Mouse (Mus musculus) urinary bladder, adult 2 months (tissue): ENCODE data around the gene Rnf141. TPM values are rescaled to one million over a fixed set of nuclear protein-coding genes. Genes with fewer than 3 reads are reported as not detected.

Experiments
- DNase-seq: peaks from one replicate; pipeline ENCODE4 v3.0.0; 2022; ENCODE audit warnings: low spot score
- polyA plus RNA-seq: library from polyadenylated mRNA; depleted of rRNA; stranded (reverse); fragments of >200 nt; gene quantifications from 2 replicates; pipeline ENCODE4 v1.2.3, GENCODE M21; 2012; rRNA removed

Rnf141 gene
- polyA plus RNA-seq, result 32.1 and 34.0 TPM in 2 replicates

DNA sequence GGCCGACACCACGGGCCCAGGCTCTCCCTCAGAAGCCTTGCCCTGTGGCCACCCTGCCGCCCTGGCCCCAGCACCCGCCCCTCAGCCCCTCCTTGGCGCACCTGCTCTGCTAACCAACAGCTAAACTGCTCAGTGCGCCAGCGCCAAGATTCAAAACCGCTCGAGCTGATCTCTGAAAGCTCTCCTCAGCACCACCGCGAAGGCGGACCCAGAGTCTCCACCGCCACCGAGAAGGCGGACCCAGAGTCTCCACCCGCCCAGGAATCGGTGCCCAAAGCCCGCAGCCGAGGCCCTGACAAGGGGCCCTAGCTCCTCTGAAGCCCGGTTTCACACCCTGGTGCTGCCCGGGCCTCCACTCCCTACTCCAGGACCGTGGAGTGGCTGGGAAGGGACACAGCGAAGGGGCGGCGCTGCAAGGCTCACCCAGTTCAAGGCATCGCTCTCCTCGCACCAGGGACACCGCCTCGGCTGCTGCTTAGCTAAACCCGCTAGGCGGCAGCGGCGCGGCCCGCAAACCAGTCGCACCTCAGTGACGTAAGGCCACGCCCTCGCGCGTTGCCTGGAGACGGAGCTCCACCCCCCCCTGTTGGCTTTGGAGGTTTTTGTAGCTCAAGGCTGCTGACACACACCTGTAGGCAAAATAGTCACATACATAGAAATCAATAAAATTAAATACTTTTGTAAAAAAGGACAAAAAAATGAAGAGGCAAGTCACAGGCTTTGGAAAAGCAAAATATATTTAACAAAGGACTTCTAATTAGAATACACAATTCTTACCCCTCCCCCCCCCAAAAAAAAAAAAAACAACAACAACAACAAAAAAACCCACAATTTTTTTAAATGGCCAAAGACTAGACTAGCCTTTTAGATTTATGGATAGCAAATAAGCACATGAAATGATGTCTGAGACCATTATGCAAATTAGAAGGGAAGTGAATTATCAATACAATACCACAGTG, at the start of gene Rnf141:
TSS of gene Rnf141 (minus strand) at position 542 of the 959 bp plus-strand sequence.
- DNase-seq, result peak; percentile 84

DNA sequence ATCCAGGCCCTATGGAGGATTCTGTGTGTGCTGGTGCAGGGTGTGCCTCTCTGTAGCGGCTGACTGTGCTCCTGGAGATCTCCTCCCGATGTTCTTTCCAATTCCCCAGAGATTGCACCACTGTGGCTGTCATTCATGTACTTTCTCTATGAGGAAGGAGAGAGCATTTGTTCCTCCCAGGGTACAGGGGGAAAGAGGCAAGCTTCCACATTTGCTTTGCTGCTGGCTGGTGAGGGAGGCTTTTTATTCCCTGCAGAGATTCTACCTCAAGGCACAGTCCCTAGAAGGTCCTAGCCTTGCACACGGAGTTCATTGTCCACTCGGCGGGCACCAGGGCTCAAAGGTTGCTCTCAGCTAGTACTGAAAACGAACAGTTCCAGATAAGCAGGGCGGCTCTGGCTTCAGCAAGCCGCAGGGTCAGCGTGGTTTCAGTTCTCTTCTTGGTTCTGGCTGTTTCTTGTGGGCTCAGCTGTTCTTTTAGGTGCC, 47.3 kb upstream of the Rnf141 start:
- no peak for DNase-seq

DNA sequence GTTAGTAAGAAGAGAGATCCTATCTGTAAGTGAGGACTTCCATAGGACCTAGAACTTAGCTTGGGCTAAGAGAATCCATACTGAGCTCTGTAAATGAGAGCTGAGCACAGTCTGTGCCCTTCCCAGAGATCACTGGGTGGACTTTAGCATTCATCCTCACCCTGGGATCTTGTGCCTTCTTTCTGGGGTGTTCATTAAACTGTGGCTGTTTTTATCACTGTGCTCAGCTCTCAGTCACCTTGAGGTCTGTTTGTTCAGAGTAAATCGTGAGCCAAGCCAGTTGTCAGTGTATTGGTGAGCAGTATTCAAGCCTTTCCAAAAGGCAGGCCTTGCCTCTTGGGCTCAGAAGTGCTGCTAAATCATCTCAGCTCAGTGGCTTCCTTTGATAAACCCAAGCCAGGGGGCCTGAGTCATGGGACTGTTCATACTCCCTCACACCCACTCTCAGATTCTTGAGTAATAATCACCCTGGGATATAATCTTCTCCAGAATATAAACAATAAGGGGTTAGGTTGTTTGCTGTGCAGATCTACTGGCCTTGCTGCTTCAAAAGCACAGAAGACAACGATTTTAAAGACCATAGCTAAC, 37.6 kb upstream of the Rnf141 start:
- no peak for DNase-seq

DNA sequence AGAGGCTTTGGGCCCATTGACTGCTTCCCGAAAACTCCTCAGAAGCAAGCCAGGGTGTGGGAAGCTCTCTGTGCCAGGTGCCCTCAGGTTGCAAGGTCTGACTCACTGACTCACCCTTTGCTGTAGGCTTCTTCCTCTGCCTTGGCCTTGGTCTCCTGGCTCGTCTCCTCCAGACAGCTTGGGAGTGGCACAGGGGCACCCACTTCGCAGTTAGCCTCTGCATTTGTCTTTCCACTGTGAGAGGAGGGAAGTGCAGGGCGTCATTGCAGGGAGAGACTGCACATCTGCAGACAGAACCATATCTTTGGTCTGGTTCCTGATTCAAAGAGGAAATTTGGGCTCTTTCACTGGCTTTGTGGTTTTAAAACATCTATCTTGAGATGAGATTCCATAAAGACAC, 33.8 kb upstream of the Rnf141 start:
- DNase-seq, result no peak

DNA sequence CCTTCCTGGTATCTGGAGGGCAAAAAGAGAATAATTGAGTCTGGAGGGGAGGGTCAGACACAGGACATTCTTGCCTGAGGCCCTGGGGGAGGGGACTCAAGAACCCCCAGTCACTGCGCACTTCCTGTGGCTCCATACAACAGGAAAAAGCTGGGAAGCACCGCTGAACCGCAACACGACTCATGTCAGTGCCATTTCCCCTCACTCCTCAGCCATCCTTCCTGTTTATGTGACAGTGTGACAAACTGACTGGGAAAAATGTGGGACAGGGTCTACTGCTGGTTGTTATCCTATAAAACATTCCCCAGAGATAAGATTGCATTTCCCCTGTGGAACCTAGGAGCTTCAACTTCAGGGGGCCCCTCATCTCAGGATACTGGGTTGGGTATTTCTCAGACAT, 32.7 kb upstream of the Rnf141 start:
- no peak for DNase-seq

DNA sequence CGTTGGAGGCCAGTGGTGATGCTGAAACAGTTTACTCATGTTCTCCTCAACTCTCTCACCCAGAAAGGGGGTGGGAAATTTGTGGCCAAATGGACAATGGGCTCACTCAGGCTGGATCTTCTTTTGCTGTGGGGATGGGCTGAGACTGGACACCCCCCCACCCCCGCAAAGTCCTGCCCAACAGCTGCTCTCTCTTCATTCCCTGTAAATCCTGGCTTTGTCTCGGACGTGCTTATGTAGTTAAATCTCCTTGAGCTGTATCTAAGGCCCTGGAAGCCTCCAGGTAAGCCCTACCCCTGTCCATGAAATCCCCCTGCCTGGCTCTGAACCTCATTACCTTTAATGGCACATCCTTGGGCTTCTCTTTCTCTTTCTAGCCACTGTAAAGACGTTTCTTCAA, 24.6 kb upstream of the Rnf141 start:
- DNase-seq, result no peak

DNA sequence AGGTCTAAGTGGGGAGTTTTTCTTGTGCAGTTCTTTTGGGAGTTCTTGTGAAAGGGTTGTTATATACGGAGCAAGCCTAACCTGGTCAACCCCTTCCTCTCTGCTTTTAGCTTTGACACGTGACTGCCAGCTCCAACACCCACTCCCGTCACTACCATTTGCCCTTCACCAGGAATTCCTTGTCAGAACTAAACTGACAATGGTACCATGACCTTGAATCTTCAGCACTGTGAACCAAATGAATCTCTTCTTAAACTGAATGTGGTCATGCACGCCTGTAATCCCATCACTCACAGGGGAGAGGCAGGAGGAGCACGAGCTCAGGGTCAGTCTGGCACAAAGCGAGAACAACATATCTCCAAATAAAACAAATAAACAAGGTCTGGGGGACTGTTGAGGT, 22.9 kb upstream of the Rnf141 start:
- no peak for DNase-seq

DNA sequence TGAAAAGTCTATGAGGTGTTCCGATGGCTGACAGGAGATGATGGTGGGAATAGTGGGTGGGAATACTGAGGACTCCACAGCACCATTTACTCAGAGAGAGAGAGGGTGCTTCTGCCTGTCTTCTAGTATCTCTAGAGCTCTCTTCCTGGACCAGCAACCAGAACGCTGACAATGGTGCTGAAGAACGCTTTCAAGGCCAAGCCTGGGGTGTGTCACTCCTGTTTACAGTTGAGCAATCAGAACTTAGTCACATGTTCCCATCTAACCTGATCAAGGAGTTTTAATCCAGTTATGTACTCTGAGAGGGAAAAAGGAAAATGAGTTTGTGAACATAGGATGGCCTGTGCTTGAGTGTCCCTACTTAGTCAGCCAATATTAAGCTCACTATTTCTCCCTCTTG, 21.8 kb upstream of the Rnf141 start:
- DNase-seq, result no peak

DNA sequence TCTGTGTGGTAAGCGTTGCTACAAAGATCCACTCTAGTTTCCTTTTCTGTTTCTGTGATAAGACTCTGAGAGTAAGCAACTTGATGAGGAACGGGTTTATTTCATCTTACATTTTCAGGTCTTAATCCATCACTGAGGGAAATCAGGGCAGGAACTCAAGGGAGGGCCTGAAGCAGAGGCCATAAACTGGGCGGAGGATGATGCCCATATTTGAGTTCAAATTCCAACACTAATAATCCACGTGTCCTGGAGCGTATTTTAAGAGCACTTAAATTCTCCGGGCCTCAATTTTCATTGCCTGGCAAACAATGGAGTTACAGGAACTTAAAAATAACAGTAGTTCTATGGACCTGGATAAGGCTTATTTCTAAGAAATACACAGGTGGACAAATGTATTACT, 21.3 kb upstream of the Rnf141 start:
- no peak for DNase-seq

DNA sequence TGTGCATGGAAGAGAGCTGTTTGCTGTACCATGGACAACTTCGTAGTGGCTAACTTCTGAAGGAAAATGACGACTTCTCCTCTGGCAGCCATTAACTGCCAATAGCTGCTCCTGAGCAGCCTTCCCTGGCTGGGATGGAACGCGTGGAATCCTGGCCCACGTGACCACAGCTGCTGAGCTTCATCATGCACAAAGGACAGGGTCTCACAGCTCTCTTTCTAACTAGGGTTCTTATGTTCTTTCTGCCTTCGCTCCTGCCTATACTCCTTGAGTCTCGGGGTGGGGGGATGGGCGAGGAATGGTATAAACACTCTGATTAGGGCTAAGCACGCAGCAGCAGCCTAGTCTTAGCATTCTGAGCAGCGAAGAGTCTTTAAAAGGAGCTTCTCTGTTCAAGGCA, 20.8 kb upstream of the Rnf141 start:
- DNase-seq, result no peak

DNA sequence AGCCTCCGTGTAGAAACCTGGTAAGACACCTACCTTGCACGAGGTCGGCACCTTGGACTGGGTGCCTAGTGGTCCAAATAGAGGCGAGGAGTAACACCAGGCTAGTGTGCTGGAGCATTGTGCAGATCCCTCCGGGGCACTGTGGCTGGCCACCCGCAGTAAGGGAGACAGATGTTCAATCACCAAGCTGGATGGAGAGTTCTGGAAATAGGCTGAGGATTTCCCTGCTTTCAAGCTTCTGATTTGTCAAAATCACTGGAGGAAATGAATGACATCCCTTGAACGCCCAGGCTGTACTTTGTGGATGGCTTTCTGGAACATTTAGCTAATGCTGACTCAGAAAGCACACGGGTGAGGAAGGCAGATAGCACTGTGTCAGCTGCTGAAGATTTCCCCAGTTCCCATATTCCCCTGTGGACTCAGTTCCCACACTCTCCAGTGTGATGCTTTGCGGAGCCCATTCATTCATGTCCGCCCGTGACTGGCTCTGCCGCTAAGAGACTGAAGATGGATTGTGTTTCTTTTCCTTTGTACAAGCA, 18.6 kb upstream of the Rnf141 start, which contains the start of gene Lyve1:
TSS of gene Lyve1 (minus strand) at position 489 of the 539 bp plus-strand sequence.
- DNase-seq, result no peak

DNA sequence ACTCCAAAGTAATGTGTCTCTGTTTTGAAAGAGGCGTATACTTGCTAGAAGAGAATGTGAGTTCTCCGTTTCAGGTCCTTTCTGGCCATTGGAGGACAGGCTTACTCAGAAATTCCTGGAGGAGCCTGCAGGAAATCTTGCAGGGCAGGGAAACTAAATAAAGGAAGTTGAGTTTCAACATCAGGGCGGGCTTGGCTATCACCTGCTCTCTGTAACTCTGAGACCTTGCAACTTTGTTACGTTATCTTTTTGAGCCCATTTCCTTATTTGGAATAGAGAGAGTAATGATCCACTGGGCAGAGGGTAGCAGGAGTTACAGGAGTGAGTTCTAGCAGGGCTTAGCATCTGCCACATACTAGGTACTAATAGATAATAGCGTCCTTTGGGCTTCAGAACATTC, 15.9 kb upstream of the Rnf141 start:
- no peak for DNase-seq

DNA sequence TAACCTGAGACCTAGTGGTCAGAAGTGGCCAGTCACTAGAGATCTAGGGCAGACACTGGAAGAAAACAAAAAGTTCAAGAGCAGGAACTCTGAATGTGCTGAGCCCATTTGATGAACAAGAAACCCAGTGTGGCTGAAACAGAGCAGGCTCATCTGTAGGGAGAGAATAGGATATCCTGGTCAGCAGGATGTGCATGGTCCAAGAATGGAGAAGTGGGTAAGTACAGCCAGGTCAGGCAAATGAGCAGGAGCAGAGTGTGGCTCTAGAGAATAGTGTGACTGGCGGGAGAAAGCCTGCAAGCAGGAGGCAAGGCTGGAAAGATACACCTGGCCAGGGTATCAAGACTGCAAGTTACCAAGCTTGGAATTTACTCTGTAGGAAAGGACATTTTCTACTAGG, 11.3 kb upstream of the Rnf141 start:
- no peak for DNase-seq

DNA sequence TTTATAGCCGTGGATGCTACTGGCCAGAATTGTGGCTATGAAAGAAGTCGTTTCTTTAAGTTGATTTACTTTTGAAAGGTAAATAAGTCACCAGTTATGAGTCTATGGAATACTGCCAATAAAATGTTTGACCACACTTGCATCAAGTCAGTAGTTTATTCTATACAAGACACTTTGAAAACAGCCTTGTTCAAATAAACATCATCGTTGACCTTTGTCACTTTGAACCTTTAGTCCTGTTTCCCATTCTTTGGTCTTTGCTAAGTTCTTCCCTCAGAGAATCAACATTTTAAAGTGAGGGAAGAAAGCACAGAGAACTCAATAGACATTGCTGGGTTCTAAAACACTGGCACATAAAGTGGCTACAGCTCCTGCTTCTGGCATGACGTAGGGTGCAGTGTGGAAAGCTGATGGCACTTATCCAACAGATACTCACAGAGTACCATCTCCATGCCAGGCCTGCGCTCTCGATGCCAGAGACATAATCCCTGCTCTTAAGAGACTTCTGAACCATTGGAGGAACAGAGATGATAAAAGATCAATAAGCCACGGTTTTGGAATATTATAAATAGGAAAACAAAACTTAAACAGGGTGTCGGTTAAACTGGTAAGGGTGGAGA, 10.8 kb upstream of the Rnf141 start:
- no peak for DNase-seq

DNA sequence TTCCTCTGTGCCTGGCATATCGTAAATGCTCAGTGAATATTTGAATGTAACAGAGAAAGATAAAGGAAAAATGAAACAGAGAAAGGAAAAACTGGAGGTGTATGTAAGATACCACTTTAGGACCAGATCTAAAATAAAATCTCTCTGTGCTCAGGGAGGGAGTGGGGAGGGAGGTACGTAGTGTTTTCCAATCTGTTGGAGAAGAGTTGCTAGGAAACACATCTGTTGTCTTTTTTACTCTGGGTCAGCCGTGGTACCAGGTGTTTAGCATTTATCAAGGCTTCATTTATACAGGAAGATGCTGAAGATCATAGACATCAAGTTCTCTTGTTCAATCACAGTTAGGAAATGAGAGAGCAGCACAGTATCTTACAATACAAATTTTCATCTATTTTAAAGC, 10.3 kb upstream of the Rnf141 start:
- no peak for DNase-seq

DNA sequence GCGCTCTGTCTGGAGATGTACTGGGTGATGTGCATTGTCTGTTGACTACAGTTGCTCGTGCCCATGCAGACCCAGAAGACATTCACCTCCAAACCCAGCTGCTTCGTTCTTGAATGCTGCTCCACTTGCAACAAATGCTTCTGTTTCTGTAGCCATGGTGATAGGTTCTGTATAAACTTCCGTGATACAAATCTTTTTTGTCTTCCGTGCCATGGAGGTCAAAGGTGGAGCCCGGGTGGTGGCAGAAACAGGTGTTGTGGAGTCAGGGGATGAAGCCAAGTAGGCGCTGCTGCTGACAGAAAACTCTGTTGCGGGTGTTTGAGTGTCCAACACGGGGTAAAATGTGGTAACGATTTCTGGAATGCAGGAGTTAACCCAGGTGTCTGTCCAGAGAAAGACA, 9.4 kb upstream of the Rnf141 start:
- DNase-seq, result no peak

DNA sequence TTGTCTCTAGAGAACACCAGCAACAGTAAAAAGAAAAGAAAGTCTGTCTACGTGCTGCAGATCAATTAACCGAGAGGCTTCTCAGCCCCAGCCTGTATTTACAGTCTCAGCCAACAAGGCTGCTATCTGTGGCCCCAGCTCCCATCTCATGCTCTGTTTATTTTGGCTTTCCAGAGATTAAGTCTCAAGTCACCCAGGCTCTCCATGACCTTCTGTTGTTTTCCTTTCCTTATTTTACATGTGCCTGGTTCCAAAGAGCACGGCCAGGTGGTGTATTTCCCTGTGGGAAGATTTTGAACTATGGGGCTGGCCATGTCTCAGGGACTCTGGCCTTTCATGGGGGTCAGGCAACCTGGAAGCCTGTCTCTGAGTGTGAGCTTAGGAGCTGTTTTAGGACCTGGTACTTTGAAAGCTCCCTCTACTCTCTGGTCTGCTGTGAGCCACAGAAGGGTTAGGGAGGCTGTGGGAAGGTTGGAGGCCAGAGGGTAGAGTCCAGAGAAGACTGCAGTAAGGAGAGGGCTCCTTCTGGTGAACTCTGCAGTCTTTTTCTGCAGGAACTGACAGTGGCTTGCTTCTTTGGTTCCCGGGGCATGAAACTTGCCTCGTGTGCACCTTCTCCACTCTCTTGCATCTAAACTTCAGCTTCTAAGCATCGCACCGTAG, 7.4 kb upstream of the Rnf141 start:
- DNase-seq, result no peak

DNA sequence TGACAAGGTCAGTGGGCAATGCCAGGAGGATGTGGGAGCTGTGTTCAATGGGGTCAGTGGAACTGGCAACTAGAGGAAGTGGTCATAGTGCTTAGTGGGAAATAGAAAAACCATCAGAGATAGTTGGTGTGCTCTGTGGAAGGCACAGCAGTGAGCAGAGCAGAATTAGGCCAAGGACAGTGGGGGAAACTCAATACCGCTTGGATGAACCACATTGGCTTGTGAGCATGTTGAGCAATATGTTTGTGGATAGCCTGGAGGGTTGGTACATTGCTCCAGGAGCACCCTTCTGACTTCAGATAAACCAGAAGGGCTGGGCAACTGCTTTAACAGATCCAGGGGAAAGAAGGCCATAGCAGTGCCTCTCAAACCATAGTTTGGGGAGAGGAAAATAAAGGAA, 4.1 kb upstream of the Rnf141 start:
- no peak for DNase-seq

DNA sequence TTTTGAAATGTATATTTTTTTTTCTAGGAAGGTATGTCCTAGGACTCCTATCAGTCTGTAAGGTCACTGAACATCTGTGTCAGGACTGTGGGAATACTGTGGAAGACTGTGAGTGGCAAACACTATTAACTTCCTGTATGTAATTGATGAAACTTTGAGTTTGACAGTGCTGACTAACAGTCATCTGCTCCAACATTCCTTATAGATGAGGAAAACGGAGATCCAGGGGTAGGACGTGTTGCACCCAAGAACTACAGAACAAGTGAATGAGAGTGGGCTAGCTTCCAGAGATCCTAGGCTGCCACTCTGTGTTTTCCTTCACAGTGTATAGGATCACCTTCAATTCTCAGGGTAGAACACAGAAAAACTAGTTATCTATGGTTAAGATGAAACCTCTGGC, 3.1 kb upstream of the Rnf141 start:
- no peak for DNase-seq

DNA sequence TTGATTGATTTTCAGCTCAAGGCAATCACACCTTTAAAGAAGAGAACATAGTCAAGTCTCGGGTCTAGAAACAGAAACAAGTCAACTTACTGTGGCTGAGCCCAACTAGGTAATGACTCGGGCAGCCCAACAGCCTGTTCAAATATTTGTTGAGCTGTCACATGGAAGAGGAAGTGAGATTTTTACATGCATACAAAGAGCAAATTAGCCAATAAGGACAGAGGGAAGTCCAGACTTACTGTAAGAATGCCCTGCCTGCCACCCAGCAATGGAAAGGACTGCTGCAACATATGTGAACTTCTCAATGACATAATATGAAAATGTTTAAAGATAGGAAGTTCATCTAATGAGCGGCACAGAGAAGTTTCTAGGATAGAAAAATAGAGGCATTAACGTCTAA, 3.9 kb downstream of the Rnf141 start:
- no peak for DNase-seq

DNA sequence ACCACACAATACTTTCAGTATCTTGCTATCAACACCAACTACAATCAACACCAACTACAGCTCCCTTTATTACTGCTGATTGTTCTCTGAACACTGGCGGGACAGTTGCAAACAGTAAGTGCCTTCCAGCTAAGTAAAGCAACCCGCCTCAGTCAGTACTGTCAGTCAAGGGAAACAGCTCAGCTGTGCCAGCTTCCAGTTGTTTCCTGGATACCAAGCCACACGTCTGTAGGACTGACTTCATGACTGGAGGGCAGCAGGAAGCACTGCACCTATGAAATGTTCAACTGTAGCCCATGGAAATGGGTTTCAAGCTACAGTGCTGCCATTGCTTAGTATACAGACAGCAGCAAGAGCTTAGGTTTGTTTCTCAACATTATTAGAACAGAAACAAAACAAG, 9.7 kb downstream of the Rnf141 start:
- DNase-seq, result no peak

DNA sequence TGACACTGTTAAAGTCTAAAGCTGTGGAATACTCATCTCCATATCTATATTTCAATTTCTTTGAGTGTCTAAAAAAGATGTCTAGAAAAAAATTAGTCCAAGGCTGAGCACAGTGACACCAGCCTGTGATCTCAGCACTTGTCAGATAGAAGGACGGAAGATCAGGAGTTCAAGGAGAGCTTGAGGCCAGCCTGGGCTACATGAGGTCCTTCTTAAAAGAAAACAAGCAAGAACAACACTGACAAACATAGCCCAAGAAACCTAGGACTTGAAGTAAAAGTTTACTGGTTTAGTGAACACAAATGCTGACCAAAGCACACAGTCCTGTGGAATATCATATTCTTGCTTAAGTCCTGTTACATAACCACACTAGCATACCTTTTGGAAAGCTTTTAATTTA, 10.2 kb downstream of the Rnf141 start:
- no peak for DNase-seq
